Mouse (Mus musculus): ENCODE measurements around the gene Itga2b.

The Itga2b gene

GRCm38 (mm10) chr11:102435754-102436470 is 34.0 kb downstream of the Itga2b start:
- peak; percentile 44 to 54 for DNase-seq

GRCm38 (mm10) chr11:102434816-102435705 is 34.9 kb downstream of the Itga2b start:
- DNase-seq: peak in 1 of 2 experiments; percentile 28

- peak; percentile 90 to 93 for DNase-seq
Observed at GRCm38 (mm10) chr11:102434406-102434805, 35.5 kb downstream of the Itga2b start.

- DNase-seq: peak in 1 of 2 experiments; percentile 36
Observed at GRCm38 (mm10) chr11:102433866-102434265, 36.1 kb downstream of the Itga2b start.

- peak; percentile 70 to 77 for DNase-seq
Observed at GRCm38 (mm10) chr11:102432896-102433295, 37.0 kb downstream of the Itga2b start.

GRCm38 (mm10) chr11:102432115-102432843 is 37.6 kb downstream of the Itga2b start:
- DNase-seq: peak; percentile 19 to 26

GRCm38 (mm10) chr11:102431728-102432114 is 38.2 kb downstream of the Itga2b start:
- peak; percentile 15 to 22 for DNase-seq

GRCm38 (mm10) chr11:102431018-102431645 is 38.8 kb downstream of the Itga2b start:
- DNase-seq: peak; percentile 85 to 88

- peak; percentile 88 to 96 for DNase-seq
Observed at GRCm38 (mm10) chr11:102430121-102431017, 39.6 kb downstream of the Itga2b start, which contains the start of gene Grn. TSS of gene Grn (plus strand) at chr11:102430315.

GRCm38 (mm10) chr11:102429551-102429950 is 40.4 kb downstream of the Itga2b start:
- DNase-seq: peak in 1 of 2 experiments; percentile 17

GRCm38 (mm10) chr11:102428981-102429540 is 40.9 kb downstream of the Itga2b start:
- peak in 1 of 2 experiments; percentile 9 for DNase-seq

GRCm38 (mm10) chr11:102425555-102426316 is 44.2 kb downstream of the Itga2b start:
- DNase-seq: no peak

GRCm38 (mm10) chr11:102424666-102425065 is 45.3 kb downstream of the Itga2b start:
- no peak for DNase-seq

- DNase-seq: no peak
Observed at GRCm38 (mm10) chr11:102421559-102421958, 48.4 kb downstream of the Itga2b start.

- DNase-seq: no peak
Observed at GRCm38 (mm10) chr11:102418887-102419286, 51.0 kb downstream of the Itga2b start.

GRCm38 (mm10) chr11:102417160-102417559 is 52.8 kb downstream of the Itga2b start:
- no peak for DNase-seq

- no peak for DNase-seq
Observed at GRCm38 (mm10) chr11:102415034-102415802, 54.7 kb downstream of the Itga2b start.

GRCm38 (mm10) chr11:102413059-102413458 is 56.9 kb downstream of the Itga2b start:
- DNase-seq: no peak

- DNase-seq: peak; percentile 91 to 94
Observed at GRCm38 (mm10) chr11:102411704-102412103, 58.2 kb downstream of the Itga2b start.

Measured in cerebellum, adult 18-20 months (tissue).